In genomic region chr9:32543040-32543581, GRCm38 (mm10) we compare ENCODE assay signal across 9 mouse cellular contexts. TPM values are rescaled to one million over a fixed set of nuclear protein-coding genes. Genes with fewer than 3 reads are reported as not detected.
DNase-seq lines count a peak whose midpoint lies in the region; ATAC-seq and TF ChIP-seq lines count a peak whose summit lies in the region.
"Had no signal": no experiment of that assay in that cellular context is flagged by ENCODE, and none has a peak within 500 bp of the region (broad histone marks: within the 10 kb centered on the region; RNA-seq: fewer than 3 reads in every experiment).

No protein-coding gene starts in this region.

- H3K27me3 ChIP-seq in intestine, postnatal 0 days (replicated peaks; ENCODE audit: control insufficient read depth, insufficient read depth, low read length): peaks cover 64% of the 10 kb centered on the region
- H3K27me3 ChIP-seq in midbrain, embryonic 16.5 days (ENCODE audit: control insufficient read depth, insufficient read depth, low read depth, low read length): peaks cover 50% of the 10 kb centered on the region

- H3K4me3 ChIP-seq in embryonic fibroblast, embryonic 13.5 days (ENCODE audit: insufficient read depth, low read length): peak overlapping the region; percentile 39
- H3K4me3 ChIP-seq in intestine, postnatal 0 days (ENCODE audit: low read depth, low read length): peak overlapping the region; percentile 67
- peak overlapping the region; percentile 24 for H3K4me3 ChIP-seq in midbrain, embryonic 16.5 days (ENCODE audit: low read depth, low read length)

- no peaks in the 10 kb centered on the region for H3K36me3 ChIP-seq in intestine, postnatal 0 days (ENCODE audit: control insufficient read depth, insufficient read depth)
- no peaks in the 10 kb centered on the region for H3K36me3 ChIP-seq in midbrain, embryonic 16.5 days (ENCODE audit: control insufficient read depth, insufficient read depth, low read length)
- H3K36me3 ChIP-seq: G1E had no signal

- H3K4me2 ChIP-seq in intestine, postnatal 0 days (replicated peaks; ENCODE audit: low read depth): peak overlapping the region; percentile 77
- peak overlapping the region; percentile 46 for H3K4me2 ChIP-seq in midbrain, embryonic 16.5 days (ENCODE audit: low read length)

- ATAC-seq in intestine, postnatal 0 days: no peak
- ATAC-seq in midbrain, embryonic 16.5 days: no peak
- no peak for ATAC-seq in erythroid progenitor cell, adult 5-6 weeks (replicated peaks; ENCODE audit: low FRiP score, poor library complexity, severe bottlenecking)

- intact Hi-C loops in gastrocnemius, postnatal 36 days (cut with DNase I): no loop called here

- no peaks in the 10 kb centered on the region for H3K9me3 ChIP-seq in intestine, postnatal 0 days (ENCODE audit: control insufficient read depth)
- H3K9me3 ChIP-seq in midbrain, embryonic 16.5 days (replicated peaks; ENCODE audit: control insufficient read depth, low read length, poor library complexity, severe bottlenecking): no peaks in the 10 kb centered on the region

- no peak overlapping the region for H3K27ac ChIP-seq in embryonic fibroblast, embryonic 13.5 days (ENCODE audit: insufficient read depth, low read length)
- no peak overlapping the region for H3K27ac ChIP-seq in intestine, postnatal 0 days (ENCODE audit: low read depth, low read length)
- no peak overlapping the region for H3K27ac ChIP-seq in midbrain, embryonic 16.5 days (ENCODE audit: low read length)

- TF ChIP-seq CTCF in embryonic fibroblast, embryonic 13.5 days (IDR thresholded peaks at IDR 0.05; ENCODE audit: borderline replicate concordance, insufficient read depth, low read length): no peak
- no peak for TF ChIP-seq CTCF in intestine, postnatal 0 days (IDR thresholded peaks at IDR 0.05; ENCODE audit: low read depth)

- no peak for TF ChIP-seq POLR2A in embryonic fibroblast, embryonic 13.5 days (IDR thresholded peaks at IDR 0.05; ENCODE audit: low read depth, low read length)

- no peaks in the 10 kb centered on the region for H3K4me1 ChIP-seq in embryonic fibroblast, embryonic 13.5 days (ENCODE audit: control insufficient read depth, insufficient read depth, low read length)
- H3K4me1 ChIP-seq in intestine, postnatal 0 days (replicated peaks; ENCODE audit: control insufficient read depth, insufficient read depth, low read length): no peaks in the 10 kb centered on the region
- H3K4me1 ChIP-seq in midbrain, embryonic 16.5 days (ENCODE audit: control insufficient read depth, insufficient read depth, low read length): peaks cover 37% of the 10 kb centered on the region

- peak; percentile 22 for DNase-seq in kidney, adult 9 months
- no peak for DNase-seq in kidney, adult 11 months
- DNase-seq in left cerebral cortex, adult 8-10 months (ENCODE audit: low spot score in 2 of 2): no peak
- DNase-seq in gastrocnemius, postnatal 36 days: no peak

- H3K9ac ChIP-seq in intestine, postnatal 0 days (ENCODE audit: low read depth, low read length): no peak overlapping the region
- 0 out of 2 replicates have a peak overlapping the region, but pooled peaks have one; percentile 21 for H3K9ac ChIP-seq in midbrain, embryonic 16.5 days (ENCODE audit: low read depth, low read length)

- WGBS in intestine, postnatal 0 days: 2% methylated on average over 18 of the region's 18 CpGs
- 0% methylated on average over 17 of the region's 18 CpGs for WGBS in midbrain, embryonic 16.5 days

RNA-seq across cellular contexts. Expression of gene Fli1, which starts 0.5 kb away (rescaled TPM):
- 5.0 and 6.8 TPM in 2 replicates for polyA plus RNA-seq in embryonic fibroblast, embryonic 13.5 days (2011; ENCODE audit: insufficient read length, low read depth, missing spikeins)
- 6.0 and 6.1 TPM in 2 replicates for polyA plus RNA-seq in intestine, postnatal 0 days (2015; fragmentation: Nextera tagmentation; extraction: Ambion mirVana)
- 6.0 and 7.2 TPM in 2 replicates for polyA plus RNA-seq in midbrain, embryonic 16.5 days (2015; fragmentation: Nextera tagmentation; extraction: Ambion mirVana)
- total RNA-seq in left cerebral cortex, adult 8-10 months (2022): 1 to 10 TPM; 4.2 to 7.7 (median 6.6) TPM
- 1 to 10 TPM; 6.8 to 9.1 TPM for total RNA-seq in gastrocnemius, postnatal 36 days (2021)
- total RNA-seq in erythroid progenitor cell, adult 5-6 weeks (2015; ENCODE audit: low replicate concordance): 26.7 and 27.2 TPM in 2 replicates
- 13.4 and 16.0 TPM in 2 replicates for total RNA-seq in erythroid progenitor cell, adult 5-6 weeks (2017; ENCODE audit: low replicate concordance)
